Mouse (Mus musculus): ENCODE measurements around the gene Lrrc29. TPM values are rescaled to one million over a fixed set of nuclear protein-coding genes. Genes with fewer than 3 reads are reported as not detected.

Gene Lrrc29
- total RNA-seq, 2 experiments from 2014 or later = 5.1 to 5.2 TPM

DNA sequence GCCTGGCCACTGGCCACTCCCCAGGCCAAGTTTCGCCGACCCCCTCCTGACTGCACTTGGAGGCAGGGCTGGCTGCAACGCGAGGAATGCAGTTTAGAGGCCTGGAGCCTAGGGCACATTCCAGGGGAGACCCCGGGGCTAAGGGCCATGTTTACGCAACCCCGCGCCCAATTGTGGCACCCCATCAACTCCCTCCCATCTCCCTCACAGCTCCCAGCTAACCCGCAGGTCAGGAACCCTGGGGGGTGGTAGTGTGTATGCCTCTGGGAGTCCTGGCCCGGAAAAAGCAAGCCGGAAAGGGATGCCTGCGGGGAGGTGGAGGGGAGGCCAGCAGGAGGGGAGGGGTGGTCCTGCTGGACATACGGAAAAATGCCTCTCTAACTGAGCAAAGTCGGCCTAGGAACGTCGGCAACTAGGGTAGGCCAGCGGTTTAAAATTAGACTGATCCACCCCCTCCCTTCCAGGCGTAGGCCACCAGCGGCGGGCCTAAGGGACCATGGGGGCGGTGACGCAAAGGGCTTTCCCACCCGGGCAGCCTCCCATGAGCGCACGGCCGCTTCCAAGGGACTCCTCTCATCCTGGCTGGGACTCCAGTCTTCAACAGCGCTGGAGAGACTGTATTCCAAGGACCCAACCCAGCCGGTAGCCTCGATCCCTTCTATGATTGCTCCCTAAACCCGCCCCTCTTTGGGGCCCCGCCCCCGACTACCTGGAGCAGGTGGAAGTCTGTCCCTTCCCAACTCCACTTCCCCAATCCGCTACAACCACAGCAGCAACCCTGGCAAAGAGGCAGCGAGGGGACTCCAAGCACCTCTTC lies 20.7 kb upstream of the Lrrc29 start:
- DNase-seq (ENCODE audit: low spot score in 2 of 2) = peak; percentile 21 to 60
- intact Hi-C loops (cut with DNase I) = no loop called here

DNA sequence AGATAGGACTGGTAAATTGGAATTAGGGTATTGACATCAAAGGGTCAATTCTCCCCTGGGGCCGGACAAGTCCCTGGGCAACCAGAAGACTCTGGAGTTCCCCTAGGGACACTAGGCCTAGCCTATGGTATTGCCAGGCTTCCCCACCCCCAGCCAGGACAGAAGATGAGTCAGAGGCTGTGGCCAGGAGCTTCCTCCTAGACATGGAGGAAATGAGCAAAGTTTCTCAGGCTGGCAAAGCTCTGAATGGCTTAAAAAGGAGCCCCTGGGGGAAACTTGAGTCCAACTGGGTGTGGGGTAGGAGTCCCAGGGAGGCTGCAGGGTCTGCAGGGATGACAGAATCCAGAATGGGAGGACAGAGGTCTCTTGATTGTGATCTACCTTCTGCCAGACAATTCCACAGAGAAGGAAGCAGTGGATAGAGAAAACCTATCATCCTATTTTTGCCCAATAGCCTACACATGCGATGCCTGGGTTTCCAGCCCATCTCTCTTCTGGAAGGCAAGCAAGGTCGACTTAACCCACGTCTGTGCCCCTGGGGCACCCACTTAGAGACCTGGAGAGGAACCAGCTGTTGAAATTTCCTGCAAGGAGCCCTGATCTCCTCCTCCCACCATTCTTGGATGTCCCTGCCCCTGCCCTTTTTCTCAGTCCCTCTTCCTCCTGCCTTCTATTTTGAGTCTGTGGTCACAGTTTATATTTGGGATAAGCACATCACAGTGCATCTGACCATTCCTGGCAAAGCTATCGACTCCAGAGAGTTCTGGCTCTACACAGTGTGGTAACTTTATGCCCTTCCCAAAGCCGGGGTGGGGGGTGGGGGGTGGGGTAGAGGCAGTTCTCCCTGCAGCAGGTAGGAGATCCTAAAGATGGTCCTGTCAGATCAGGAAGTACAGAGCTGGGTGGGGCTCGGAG lies 19.2 kb upstream of the Lrrc29 start:
- peak in 1 of 2 experiments; percentile 28 for DNase-seq (ENCODE audit: low spot score in 2 of 2)
- intact Hi-C loops (cut with DNase I) = no loop called here

DNA sequence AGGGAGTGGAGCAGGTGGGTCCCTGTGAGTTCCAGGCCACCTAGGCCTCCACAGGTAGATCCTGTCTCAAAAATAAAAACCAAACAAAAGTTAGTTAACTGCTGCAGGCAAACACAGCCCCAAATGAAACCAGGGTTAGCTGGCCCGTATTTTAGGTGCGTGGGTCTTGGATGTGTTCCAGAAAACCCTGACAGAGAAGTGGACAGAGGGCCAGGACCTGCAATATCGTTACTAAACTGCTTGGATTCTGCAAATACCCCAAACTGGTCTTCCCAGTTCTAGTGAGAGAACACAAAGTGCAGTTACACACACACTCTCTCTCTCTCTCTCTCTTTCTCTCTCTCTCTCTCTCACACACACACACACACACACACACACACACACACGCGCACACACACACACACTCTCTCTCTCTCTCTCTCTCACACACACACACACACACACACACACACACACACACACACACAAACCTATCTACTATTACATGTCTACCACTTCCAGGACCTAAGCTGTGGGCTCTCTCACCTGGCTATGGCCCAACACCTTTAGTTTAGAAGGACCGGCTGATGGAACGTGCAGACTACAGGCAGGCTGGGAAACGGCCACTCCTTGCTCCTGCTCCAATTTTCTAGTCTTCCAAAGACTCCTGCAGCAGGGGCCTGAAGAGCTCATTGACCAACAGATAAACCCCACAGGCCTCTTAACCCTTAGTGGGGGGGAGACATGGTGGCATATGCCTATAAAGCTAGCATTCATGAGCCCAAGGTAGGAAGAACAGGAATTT lies 17.9 kb upstream of the Lrrc29 start:
- no peak for DNase-seq (ENCODE audit: low spot score in 2 of 2)
- intact Hi-C loops (cut with DNase I) = no loop called here

DNA sequence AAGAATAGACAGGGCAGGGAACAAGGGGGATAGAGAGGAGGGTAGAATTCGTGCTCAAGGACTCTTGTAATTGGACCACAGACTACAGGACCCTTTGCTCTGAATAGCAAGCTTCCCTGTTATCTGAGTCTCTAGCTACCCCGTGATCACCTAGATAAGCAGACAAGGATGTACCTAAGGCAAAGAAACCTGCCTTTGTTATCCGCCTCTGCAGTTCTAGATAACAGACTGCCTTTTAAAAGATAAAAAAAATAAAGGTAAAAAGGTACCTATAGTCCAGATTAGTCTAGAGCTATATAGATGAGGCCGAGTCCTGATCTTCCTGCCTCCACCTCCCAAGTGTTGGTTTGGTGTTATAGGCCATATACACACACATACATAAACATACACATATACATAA lies 16.7 kb upstream of the Lrrc29 start:
- DNase-seq (ENCODE audit: low spot score in 2 of 2) = no peak
- intact Hi-C loops (cut with DNase I) = no loop called here

DNA sequence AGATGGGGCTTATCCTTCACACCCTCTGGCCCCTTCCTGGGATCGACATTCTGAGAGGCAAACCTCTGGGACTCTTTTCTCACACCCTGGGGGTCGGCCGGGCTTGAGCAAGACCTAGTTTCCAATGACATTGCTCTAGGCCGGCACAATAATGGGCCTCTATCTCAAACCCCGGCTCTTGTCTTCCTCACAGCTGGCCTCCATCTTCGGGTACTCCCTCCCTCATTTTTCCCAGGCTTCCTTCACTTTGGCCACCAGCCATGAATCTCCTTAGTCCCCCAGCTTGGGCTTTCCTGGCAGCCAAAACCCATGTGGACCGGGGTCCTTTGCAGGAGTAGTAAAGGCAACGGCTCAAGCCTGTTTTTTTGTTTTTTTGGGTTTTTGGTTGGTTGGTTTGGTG lies 15.3 kb upstream of the Lrrc29 start:
- intact Hi-C loops (cut with DNase I) = no loop called here
- no peak for DNase-seq (ENCODE audit: low spot score in 2 of 2)

DNA sequence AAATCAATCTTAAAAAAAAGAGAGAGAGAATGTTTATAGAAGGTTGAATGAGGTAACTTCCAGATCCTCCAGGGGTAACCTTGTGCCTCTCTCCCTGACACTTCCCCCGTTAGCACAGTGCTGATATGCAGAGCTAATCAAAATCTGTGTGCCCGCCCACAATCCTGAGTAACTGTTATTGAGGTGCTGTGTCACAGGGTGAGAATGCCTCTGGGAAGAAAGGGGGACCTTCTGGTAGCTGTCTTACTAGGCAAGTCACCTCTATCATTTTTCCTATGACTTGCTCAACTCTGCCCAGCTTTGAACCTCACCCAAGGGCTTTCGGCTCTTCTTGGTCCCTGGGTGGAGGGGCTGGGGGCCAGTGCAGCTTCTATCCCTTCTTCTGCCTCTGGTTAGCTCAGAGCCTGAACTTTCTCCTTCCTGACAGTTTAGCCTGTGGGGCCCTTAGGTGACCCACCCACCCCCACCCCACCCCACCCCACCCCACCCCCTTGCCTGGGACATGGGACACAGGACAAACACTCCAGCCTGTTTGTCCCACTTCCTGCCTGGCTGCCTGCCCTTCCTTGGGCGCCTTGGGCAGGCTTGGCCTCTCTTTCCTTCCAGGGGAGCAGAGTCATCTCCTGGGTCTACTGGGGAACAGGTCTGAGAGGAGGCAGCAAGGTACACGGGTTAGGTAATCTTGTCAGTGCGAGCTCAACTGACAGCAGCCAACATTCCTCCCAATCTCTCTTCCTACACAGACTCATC lies 14.0 kb upstream of the Lrrc29 start:
- DNase-seq (ENCODE audit: low spot score in 2 of 2) = no peak
- intact Hi-C loops (cut with DNase I) = no loop called here

DNA sequence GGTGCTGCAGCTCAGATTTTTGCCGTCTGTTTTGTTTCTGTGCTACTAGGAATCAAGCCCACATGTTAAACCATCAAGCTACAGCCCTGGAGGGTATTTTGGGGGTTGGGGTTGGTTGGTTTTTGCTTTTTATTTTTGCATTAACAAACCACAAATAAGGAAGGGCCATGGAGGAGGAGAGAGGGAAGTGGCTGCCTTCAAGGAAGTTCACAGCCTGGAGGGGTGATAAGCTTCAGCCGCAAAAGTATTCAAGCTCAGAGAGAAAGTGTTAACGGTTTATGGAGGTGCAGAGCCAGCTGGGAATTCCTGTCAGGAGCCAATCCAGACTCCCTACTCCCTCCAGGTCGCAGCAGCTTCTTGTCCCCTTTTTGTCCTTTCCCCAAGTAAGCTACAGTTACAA lies 12.9 kb upstream of the Lrrc29 start:
- DNase-seq (ENCODE audit: low spot score in 2 of 2) = no peak
- intact Hi-C loops (cut with DNase I) = no loop called here

DNA sequence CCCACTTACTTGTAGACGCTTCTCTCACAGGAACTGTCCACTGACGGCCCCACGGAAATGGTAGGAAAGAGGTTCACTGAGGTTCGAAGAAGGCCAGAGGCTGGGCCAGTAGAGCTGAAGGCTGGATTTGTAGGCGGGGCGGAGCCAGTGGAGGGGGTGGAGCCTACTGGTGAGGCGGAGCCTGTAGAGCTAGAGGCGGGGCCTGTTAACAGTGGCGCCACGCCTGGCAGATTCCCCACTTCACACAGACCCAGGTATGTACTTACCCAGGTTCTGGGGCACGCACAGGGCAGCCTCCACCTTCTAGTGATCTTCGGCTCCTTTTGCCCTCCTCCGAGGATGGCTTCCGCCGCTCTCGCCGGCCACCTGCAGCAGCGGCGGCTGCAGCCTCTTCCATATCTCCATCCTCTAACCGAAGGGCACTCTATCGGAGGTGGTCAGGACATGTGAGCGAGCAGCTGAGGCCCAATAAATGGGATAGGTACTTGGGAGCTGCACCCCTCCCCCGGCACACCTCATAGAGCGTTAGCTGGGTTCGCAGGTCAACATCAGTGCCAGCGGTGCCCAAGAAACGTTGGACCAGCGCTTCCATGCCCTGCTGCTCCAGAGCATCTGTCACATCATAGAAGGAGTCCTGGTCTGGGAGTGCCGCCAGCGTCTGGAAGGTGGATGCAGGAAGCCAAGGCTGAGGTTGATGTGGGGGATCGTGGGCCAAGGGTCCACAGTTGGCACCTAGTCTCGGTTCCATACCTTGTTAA lies 10.5 kb upstream of the Lrrc29 start:
- intact Hi-C loops (cut with DNase I) = no loop called here
- DNase-seq (ENCODE audit: low spot score in 2 of 2) = no peak

DNA sequence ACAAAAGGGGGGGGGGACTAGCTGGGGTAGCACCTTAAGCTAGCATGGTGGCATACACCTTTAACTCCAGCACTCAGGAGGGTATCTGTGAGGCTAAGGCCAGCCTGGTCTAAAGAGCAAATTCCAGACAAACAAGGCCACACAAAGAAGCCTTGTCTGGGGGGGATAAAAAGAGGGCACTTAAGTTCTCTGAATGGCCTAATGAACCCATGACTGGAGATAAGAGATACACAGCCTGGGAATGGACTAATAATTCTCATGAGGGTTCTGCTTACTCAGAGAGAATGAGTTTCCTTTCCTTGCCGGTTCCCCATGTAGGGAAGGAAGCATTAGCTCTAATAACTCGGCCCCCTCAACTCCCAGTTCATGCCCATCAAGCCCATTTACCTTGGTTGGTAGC lies 6.4 kb upstream of the Lrrc29 start:
- intact Hi-C loops (cut with DNase I) = no loop called here
- no peak for DNase-seq (ENCODE audit: low spot score in 2 of 2)

DNA sequence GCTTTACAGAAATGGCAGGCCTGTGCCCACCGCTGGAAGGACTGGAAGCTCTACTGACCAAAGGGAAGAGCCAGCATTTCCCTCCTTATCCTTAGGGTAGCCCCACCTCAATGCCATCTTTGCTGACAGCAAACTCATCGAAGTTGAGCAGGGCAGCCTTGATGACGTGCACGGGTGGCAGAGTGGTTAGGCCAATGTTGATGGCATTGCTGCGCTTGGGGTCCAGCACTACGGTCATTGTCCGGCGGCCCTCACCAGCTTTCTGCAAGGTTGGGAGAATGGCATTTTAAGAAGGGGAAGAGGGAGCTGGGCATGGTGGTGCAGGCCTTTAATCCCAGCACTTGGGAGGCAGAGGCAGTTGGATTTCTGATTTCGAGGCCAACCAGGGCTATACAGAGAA lies 5.9 kb upstream of the Lrrc29 start:
- intact Hi-C loops (cut with DNase I) = no loop called here

DNA sequence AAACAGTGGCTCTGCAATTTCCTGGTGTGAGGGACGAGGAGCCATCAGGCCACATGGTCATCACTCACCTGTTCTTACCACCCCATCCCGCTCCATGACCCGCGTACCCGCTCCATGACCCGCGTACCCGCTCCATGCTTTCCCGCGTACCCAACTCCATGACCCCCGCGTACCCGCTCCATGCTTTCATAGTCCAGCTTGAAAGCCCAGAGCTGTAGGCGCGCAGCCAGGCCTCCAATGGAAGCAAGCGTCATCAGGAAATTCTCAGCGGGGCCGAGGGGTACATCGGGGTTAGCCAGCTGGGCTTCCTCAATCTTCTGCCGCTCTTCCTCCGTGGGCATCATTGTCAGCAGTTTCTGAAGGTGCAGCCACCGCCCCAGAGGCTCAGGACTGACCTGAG lies 5.4 kb upstream of the Lrrc29 start:
- intact Hi-C loops (cut with DNase I) = no loop called here
- no peak for DNase-seq (ENCODE audit: low spot score in 2 of 2)

More for the DNA sequence above, 5.9 kb upstream of the Lrrc29 start:
- DNase-seq (ENCODE audit: low spot score in 2 of 2) = no peak

DNA sequence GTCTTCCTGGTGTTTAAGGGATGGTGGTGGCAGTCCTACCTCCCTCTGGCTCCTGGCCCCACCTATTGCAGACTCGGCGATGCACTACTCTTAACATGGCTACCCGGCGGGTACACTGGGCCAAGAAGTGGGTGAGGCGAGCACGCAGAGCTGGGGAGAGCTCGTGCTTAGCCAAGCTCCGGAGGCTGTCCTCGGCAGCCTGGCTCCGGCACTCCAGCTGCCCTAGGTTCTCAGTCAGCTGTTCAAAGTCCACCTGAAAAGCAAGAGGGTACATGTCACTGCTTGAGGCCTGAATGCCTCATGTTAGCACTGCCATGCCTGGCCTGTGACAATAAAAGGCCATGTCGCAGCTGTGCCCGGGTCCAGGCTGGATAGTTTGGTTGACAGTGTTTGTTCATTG lies 4.2 kb upstream of the Lrrc29 start:
- DNase-seq (ENCODE audit: low spot score in 2 of 2) = no peak
- intact Hi-C loops (cut with DNase I) = no loop called here

DNA sequence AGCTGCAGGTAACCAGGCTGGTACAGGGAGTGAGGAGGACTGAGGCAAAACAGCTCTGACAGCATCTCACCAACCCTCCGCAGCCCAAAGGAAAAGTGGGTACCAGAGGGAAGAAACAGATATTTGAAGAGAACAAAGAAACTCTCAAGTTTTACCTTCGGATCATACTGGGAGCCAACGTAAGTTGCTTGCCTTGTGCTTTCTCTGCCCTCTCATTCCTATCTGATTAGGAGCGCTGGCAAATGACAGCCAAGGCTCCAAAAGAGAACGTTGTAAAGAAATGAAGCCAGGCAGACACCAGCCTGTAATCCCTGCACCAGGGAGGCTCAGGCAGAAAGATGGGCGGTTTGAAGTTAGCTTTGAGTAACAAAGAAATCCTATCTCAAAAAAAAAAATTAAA lies 890 bp upstream of the Lrrc29 start:
- no peak for DNase-seq (ENCODE audit: low spot score in 2 of 2)
- intact Hi-C loops (cut with DNase I) = loop anchor here (2.0 kb wide), 1 partner anchor 22 kb away; the partner anchor contains the start of gene Slc9a5

DNA sequence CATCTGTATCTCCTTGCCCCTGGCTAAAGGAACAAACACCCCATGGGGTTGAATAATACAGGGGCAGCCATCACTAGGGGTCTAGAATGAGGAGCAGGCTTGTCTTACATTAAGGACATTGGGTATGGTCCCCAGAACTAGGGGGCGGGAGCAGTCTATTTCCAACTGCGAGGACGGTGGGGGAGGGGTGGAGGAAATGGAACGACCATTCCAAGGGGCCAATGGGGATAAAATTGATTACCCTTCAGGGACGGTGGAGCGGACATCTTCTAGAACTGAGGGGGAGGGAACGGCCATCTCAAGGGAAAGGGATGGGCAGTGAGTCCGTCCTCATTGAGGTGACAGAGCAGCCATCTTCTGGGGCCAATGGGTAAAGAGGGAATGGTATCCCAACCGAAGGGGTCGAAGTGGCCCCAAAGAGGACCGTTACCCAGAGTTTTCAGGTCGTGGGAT lies 411 bp downstream of the Lrrc29 start:
- intact Hi-C loops (cut with DNase I) = loop anchor here (2.0 kb wide), 1 partner anchor 23 kb away; the partner anchor contains the start of gene Slc9a5

DNA sequence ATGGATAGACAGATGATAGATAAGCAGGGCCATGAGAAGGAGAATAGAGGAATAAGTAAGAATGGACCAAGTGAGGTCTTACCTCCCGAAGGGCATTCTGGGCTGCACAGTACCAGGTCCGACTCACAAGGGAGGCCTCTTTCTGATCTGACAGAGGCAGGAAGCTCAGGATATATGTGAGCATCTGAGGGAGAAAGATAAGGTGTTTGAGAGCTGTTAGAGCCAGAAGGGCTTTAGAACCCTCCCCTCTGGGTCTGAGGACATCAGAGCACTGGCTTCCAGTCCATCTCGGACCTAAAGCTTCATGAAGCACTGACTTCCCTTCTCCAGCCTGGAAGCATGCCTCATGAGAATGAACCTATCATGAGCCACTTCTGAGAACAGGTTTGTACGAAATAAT lies 2.9 kb downstream of the Lrrc29 start:
- intact Hi-C loops (cut with DNase I) = no loop called here
- no peak for DNase-seq (ENCODE audit: low spot score in 2 of 2)

More for the DNA sequence above, 411 bp downstream of the Lrrc29 start:
- no peak for DNase-seq (ENCODE audit: low spot score in 2 of 2)

DNA sequence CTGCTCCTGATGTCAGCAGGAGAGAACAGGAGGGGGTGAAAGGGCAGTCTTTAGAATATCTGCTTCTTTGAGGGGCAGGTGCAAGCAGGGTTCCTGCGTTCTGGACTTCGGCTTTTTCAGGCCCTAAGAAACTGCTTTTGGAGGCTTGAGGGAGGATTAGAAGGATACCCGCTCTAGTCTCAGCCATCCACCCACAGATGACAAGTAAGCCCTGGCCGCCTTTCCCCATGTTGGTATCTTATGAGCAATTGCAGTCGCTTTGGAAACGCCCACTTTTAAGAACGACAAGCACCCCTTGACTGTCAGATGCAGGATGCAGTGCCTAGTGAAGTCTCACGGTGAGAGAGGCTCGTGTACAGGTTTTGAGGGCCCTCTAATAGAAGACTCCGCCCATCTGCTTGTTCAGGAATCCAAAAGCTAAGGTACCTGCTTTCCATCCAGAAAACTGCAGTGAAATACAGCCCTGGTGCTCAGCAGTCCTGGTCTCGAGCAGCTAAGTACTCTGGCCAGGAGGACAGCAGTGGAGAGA lies 7.4 kb downstream of the Lrrc29 start:
- peak in 1 of 2 experiments; percentile 43 for DNase-seq (ENCODE audit: low spot score in 2 of 2)
- intact Hi-C loops (cut with DNase I) = no loop called here

DNA sequence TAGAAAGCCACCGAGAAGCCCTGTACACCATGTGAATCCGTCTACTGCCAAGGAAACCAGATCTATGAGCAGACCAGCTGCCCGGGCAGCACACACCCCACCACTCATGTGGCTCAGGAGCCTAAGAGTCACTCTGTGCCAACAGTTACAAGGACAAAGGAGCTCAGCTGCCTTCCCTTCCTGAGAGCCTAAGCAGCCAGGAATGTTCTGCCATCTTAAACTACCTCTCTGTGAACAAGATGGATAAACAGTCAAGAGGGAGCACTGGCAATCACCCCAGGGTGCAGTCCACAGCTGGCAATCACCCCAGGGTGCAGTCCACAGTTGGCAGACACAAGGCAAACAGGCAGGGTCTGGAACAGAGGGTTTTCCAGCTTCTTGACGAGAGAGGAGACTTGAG lies 8.1 kb downstream of the Lrrc29 start:
- no peak for DNase-seq (ENCODE audit: low spot score in 2 of 2)
- intact Hi-C loops (cut with DNase I) = no loop called here

DNA sequence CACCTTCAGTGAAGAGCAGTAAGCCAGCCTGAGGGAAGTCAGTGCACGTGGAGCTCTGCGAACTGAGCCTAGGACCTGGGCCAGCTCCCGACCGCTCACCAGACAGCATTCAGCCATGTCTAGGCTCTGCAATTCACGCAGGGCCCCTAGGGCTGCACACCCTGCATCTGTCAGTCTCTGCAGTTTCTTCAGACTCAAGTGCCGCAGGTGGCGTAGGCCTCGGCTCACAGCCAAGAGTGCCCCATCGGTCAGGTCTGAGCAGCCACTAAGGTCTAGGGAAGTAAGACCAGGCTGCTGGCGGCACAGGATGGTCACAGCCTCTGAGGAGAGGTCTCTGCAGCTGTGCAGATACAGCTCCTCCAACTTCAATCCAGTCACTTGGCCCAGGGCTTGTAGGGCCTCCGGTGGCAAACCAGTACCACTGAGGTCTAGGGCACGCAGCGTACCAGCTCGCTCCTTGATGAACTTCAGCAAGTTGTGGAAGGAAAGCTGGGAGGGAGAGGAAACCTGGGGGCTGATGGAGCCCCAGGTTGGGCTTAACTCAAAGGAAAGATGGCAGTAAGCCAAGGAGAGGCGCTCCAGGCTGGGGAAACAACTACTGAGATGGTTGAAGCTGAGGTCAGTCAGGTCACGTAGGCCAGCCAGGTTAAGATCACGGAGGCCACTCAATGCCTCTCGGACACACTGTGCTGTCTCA lies 10.9 kb downstream of the Lrrc29 start:
- DNase-seq (ENCODE audit: low spot score in 2 of 2) = no peak
- intact Hi-C loops (cut with DNase I) = no loop called here

Data from left cerebral cortex, postnatal 25 days (tissue).